Mouse (Mus musculus): ENCODE results near the gene Cfap298. TPM values are rescaled to one million over a fixed set of nuclear protein-coding genes. Genes with fewer than 3 reads are reported as not detected.

Cfap298 gene
- 8.0 and 9.4 TPM in 2 replicates for polyA plus RNA-seq (2012; rRNA removed)

GRCm38 (mm10) chr16:90934687-90935328 lies at the start of gene Cfap298:
Gene Cfap298, minus strand, starts transcription at chr16:90935114.
- under 1% methylated on average over 56 of the region's 56 CpGs for WGBS
- peak; percentile 93 for DNase-seq (ENCODE audit: low read depth, low spot score)

GRCm38 (mm10) chr16:90971004-90971403 lies 36.1 kb upstream of the Cfap298 start:
- DNase-seq (ENCODE audit: low read depth, low spot score), result no peak
- 89% methylated on average over 6 of the region's 6 CpGs for WGBS

- no peak for DNase-seq (ENCODE audit: low read depth, low spot score)
- 80% methylated on average over 4 of the region's 4 CpGs for WGBS
Measured at GRCm38 (mm10) chr16:90966241-90966640, 31.3 kb upstream of the Cfap298 start.

GRCm38 (mm10) chr16:90964302-90964701 lies 29.4 kb upstream of the Cfap298 start:
- no peak for DNase-seq (ENCODE audit: low read depth, low spot score)
- WGBS, result 95% methylated on average over 10 of the region's 10 CpGs

- 93% methylated on average over 10 of the region's 10 CpGs for WGBS
- DNase-seq (ENCODE audit: low read depth, low spot score), result no peak
Measured at GRCm38 (mm10) chr16:90963866-90964265, 29.0 kb upstream of the Cfap298 start.

- 90% methylated on average over 4 of the region's 4 CpGs for WGBS
- DNase-seq (ENCODE audit: low read depth, low spot score), result no peak
Measured at GRCm38 (mm10) chr16:90963231-90963630, 28.3 kb upstream of the Cfap298 start.

- no peak for DNase-seq (ENCODE audit: low read depth, low spot score)
Measured at GRCm38 (mm10) chr16:90958301-90959085, 23.6 kb upstream of the Cfap298 start.

GRCm38 (mm10) chr16:90955494-90955893 lies 20.6 kb upstream of the Cfap298 start:
- DNase-seq (ENCODE audit: low read depth, low spot score), result no peak
- 80% methylated on average over 6 of the region's 6 CpGs for WGBS

More at GRCm38 (mm10) chr16:90958301-90959085, 23.6 kb upstream of the Cfap298 start:
- 77% methylated on average over 5 of the region's 5 CpGs for WGBS

- no peak for DNase-seq (ENCODE audit: low read depth, low spot score)
- 96% methylated on average over 6 of the region's 6 CpGs for WGBS
Measured at GRCm38 (mm10) chr16:90953770-90954169, 18.9 kb upstream of the Cfap298 start.

GRCm38 (mm10) chr16:90953147-90953546 lies 18.2 kb upstream of the Cfap298 start:
- 93% methylated on average over 9 of the region's 9 CpGs for WGBS

GRCm38 (mm10) chr16:90950354-90950963 lies 15.5 kb upstream of the Cfap298 start:
- 67% methylated on average over 17 of the region's 17 CpGs for WGBS
- DNase-seq (ENCODE audit: low read depth, low spot score), result no peak

More at GRCm38 (mm10) chr16:90953147-90953546, 18.2 kb upstream of the Cfap298 start:
- no peak for DNase-seq (ENCODE audit: low read depth, low spot score)

- WGBS, result 88% methylated on average over 8 of the region's 8 CpGs
- DNase-seq (ENCODE audit: low read depth, low spot score), result no peak
Measured at GRCm38 (mm10) chr16:90946977-90947376, 12.1 kb upstream of the Cfap298 start.

GRCm38 (mm10) chr16:90941246-90941645 lies 6.3 kb upstream of the Cfap298 start:
- DNase-seq (ENCODE audit: low read depth, low spot score), result no peak
- 86% methylated on average over 7 of the region's 7 CpGs for WGBS

- DNase-seq (ENCODE audit: low read depth, low spot score), result peak; percentile 14
Measured at GRCm38 (mm10) chr16:90934193-90934686, 674 bp downstream of the Cfap298 start.

GRCm38 (mm10) chr16:90933534-90934176 lies 1.3 kb downstream of the Cfap298 start:
- 19% methylated on average over 13 of the region's 13 CpGs for WGBS
- no peak for DNase-seq (ENCODE audit: low read depth, low spot score)

More at GRCm38 (mm10) chr16:90934193-90934686, 674 bp downstream of the Cfap298 start:
- WGBS, result under 1% methylated on average over 38 of the region's 38 CpGs

- no peak for DNase-seq (ENCODE audit: low read depth, low spot score)
- 92% methylated on average over 4 of the region's 4 CpGs for WGBS
Measured at GRCm38 (mm10) chr16:90927446-90927845, 7.5 kb downstream of the Cfap298 start.

- 25% methylated on average over 5 of the region's 5 CpGs for WGBS
Measured at GRCm38 (mm10) chr16:90925461-90925860, 9.5 kb downstream of the Cfap298 start.

GRCm38 (mm10) chr16:90924606-90925370 lies 10.1 kb downstream of the Cfap298 start:
- 85% methylated on average over 13 of the region's 13 CpGs for WGBS

More at GRCm38 (mm10) chr16:90925461-90925860, 9.5 kb downstream of the Cfap298 start:
- DNase-seq (ENCODE audit: low read depth, low spot score), result peak; percentile 25

More at GRCm38 (mm10) chr16:90924606-90925370, 10.1 kb downstream of the Cfap298 start:
- DNase-seq (ENCODE audit: low read depth, low spot score), result no peak
